Mouse (Mus musculus) adrenal gland, adult 2 months (tissue): ENCODE results near the gene Degs1. TPM values are rescaled to one million over a fixed set of nuclear protein-coding genes. Genes with fewer than 3 reads are reported as not detected.

ENCODE experiments used
- polyA plus RNA-seq: library from polyadenylated mRNA; depleted of rRNA; stranded (reverse); fragments of >200 nt; gene quantifications from 2 replicates; pipeline ENCODE4 v1.2.3, GENCODE M21; 2012; rRNA removed
- total RNA-seq, 2 experiments: library from RNA; stranded (reverse); gene quantifications; 2 replicates each; pipeline ENCODE4 v1.2.3; 2021

The Degs1 gene
- total and polyA plus RNA-seq, 3 experiments, result 50.5 to 109 (median 88.3) TPM

Other genes with a start within 250 kb of the Degs1 start
- 10 to 100 TPM; 46.4 to 64.9 TPM for gene Srp9, start 158.1 kb downstream of the Degs1 start, total RNA-seq
- 22.7 and 29.6 TPM in 2 replicates for gene Srp9, start 158.1 kb downstream of the Degs1 start, polyA plus RNA-seq
- not detected for gene Vmn1r1, start 118.3 kb downstream of the Degs1 start, total RNA-seq
- not detected in 2 replicates for gene Vmn1r1, start 118.3 kb downstream of the Degs1 start, polyA plus RNA-seq
- 10 to 100 TPM; 32.3 to 51.9 TPM for gene Fbxo28, start 58.8 kb upstream of the Degs1 start, total RNA-seq
- gene Fbxo28, start 58.8 kb upstream of the Degs1 start, polyA plus RNA-seq, result 5.4 and 11.3 TPM in 2 replicates
- gene Trp53bp2, start 126.4 kb upstream of the Degs1 start, total RNA-seq, result 10 to 100 TPM; 20.1 to 22.2 TPM
- gene Trp53bp2, start 126.4 kb upstream of the Degs1 start, polyA plus RNA-seq, result 14.2 and 14.3 TPM in 2 replicates
- 100 to 1,000 TPM in 1 of 2 experiments, 10 to 100 TPM in 1; 67.7 to 105 TPM for gene Capn2, start 234.8 kb upstream of the Degs1 start, total RNA-seq
- gene Capn2, start 234.8 kb upstream of the Degs1 start, polyA plus RNA-seq, result 25.9 and 34.3 TPM in 2 replicates